Mouse (Mus musculus) layer of hippocampus, postnatal 25 days (tissue): Measurements from ENCODE around the gene Nadk. TPM values are rescaled to one million over a fixed set of nuclear protein-coding genes. Genes with fewer than 3 reads are reported as not detected.

Experiments used
- DNase-seq, 2 experiments: peaks; one replicate each; pipeline ENCODE4 v3.0.0; 2022; ENCODE audit warnings: mixed read lengths in 2 of 2, low spot score in 1 of 2; ENCODE audit errors: extremely low spot score in 1 of 2
- total RNA-seq, 2 experiments: library from RNA; stranded (reverse); gene quantifications; 2 replicates each; pipeline ENCODE4 v1.2.3; 2021

Nadk gene
- total RNA-seq, 2 experiments from 2014 or later = 67.1 to 68.5 TPM

DNA sequence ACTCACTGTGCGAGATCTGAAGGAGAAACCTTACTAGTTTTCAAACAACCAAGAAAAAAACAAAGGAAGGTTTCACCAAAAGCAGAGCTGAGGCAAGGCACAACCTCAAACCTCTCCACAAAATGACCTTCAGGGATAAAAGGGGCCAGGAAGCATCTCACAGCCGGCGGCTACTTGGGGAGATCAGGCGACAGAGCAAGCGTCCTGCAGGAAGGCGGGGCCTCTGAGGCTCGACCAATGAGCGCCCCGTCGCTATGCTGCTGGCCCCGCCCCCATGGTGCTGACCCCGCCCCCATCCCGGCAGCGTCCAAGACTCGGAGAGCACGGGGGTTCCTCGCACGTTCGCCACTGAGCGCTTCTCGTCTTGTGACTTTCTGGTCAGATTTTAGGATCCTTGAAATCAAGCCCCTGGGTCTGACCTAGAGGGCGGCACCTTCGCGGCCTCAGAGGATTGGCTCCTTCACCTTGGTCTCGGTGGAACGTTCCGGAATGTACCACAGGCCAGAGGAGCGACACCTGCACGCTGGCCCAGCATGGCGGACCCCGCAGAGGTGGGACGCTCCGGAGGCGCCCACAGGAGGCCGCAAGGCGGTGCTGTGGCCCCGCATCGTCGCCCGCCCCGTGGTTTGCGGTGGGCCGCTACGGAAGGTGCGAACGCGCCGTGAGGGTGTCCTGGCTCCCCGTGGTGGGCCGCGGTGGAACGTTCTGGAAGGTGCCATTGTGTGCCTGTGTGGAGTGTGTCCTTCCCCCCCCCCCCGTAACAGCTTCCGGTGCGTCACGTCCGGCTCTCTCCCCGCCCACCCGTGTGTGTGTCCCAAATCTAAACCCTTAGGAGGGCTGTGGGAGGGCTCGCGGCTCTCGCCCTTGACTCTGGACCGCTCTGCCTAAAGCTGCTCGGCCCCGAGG lies 39.2 kb downstream of the Nadk start, which contains the start of gene Slc35e2:
Slc35e2 (plus strand) TSS at position 326 of the 906 bp plus-strand sequence.
- DNase-seq = peak; percentile 83 to 99

DNA sequence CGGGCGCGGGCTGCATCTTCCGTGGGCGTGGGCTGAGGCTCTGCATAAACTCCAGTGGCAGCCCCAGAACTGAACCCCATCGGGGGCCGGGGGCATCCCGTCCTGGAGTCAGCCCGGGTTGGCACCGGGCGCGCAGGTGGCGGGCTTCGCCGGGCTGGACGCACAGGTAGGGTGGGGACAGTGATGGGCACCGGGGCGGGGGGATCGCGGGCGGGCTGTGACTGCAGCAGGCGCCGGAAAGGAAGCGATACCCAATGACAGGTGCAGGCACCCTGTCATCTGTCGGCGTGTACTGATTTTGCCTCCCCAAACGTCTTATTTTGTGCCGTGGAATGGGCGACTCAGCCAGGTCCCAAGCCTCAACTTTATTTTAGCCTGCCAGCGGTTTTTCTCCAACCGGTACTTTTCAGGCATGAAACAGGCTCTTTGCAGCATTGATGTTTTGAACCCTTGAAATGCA lies 39.8 kb downstream of the Nadk start:
- DNase-seq = no peak

DNA sequence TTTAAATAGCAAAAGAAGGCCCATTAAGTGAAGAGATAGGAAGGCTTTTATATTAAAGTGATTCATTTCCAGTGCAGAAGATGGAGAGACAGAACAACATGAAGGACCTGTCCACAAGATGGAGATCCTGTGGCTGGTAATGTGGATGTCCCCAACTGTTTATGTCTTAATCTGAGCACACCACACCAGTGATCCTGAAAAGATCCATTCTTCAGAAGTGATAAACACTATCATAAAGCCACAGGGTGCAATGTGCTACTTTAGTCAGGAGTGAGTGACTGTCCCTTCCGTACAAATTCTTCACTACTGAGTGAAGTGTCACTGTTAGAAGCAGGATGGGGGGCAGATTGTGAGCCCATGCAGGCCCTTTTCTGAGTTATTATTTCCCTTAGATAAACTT lies 40.6 kb downstream of the Nadk start:
- DNase-seq = no peak

DNA sequence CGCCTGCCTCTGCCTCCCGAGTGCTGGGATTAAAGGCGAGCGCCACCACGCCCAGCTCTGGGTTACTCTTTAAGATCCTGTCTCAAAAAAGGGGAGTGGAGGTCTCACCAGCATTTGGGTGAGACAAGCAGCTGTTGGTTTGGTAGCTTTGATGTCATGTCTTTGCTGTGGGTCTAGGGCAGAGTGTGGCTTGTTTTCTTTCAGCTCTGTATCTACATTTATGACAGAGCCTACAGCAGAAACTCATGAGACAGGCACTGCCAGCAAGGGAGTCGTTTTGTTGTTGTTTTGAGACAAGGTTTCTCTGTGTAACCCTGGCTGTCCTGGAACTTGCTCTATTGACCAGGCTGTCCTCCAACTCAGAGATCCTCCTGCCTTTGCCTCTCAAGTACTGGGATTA lies 41.6 kb downstream of the Nadk start:
- no peak for DNase-seq

DNA sequence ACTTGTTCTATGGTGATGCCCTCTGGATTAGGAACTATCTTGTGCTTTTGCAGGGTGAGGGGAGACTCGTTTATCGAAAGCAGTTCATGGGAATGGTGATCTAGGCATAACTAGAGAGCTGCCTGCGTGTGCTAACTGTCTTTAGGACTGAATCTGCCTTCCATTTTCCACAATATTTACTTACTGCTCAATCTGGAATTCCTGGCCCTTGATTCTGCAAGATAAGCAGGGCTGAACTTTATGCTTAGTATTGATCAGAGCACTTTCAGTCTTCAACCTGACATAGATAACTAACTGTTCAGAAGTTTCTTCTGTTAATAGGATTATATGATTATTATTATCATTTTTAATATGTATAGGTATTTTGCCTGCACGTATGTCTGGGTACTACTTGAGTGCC lies 43.0 kb downstream of the Nadk start:
- DNase-seq = no peak

DNA sequence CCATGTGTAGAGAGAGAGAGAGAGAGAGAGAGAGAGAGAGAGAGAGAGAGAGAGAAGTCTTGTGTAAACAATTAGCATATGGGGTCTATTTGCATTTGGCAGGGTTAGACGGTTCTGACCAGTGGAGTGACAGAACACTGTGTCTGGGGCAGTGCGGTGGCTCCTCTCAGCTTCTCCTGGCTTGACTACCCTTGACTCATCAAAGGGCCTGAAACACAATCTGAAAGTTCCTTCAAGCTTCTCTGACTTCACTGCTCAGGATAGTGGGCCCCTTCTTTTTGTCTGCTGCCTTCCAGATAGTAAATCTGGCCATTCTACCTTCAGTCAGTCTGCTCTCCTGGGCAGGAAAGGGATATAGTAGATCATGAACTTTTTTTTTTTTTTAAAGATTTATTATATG lies 44.6 kb downstream of the Nadk start:
- DNase-seq = no peak

DNA sequence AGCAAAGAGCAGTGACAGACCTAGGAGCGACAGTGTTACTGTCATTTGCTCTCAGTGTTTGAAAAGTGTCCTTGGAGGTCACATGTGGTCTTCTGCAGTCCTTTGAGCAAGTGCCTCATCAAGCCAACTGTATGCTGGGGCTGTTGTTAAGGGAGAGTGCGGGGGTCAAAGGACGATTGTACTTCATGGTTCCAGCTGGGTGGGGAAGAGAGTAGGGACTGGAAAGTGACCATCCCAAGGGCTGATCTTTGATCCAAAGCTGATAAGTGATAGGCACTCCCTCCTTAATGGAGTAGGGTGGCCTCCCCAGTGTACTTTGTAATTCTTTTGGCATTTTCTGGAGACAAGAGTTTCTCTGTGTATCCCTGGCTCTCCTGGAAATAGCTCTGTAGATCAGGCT lies 49.7 kb downstream of the Nadk start:
- DNase-seq = no peak

DNA sequence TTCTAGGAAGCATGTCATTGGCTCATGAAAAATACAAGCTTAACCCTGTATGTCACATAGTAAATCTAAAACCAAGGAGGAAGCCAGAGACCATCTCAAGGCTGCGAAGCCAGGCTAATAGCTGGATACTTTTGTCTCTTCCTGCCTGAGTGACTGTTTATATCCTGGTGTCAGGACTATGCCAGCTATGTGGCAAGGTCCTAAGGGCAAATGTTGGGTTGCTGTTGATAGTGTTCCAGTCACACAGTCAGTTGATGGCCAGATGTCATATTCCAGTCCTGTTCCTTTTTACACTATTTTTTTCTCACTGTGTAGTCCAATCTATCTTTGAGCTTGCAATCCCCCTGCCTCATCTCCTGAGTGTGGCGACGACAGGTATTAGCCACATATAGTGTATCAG lies 51.1 kb downstream of the Nadk start:
- DNase-seq = no peak

DNA sequence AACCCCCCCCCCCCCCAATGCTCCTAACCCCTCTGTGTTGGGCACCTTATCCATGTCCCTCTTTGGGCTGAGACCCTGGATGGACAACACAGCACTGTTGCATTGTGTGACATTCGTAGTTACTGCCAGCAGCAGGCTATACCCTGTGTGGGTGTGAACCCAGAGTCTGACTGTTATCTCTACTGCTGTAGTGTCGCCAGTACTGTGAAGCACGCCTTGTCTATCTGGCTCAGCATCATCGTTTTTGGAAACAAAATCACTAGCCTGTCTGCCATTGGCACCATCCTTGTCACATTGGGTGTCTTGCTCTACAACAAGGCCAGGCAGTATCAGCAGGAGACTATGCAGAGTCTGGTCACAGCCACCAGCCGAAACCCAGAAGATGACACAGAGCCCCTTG lies 56.1 kb downstream of the Nadk start:
- DNase-seq = no peak

DNA sequence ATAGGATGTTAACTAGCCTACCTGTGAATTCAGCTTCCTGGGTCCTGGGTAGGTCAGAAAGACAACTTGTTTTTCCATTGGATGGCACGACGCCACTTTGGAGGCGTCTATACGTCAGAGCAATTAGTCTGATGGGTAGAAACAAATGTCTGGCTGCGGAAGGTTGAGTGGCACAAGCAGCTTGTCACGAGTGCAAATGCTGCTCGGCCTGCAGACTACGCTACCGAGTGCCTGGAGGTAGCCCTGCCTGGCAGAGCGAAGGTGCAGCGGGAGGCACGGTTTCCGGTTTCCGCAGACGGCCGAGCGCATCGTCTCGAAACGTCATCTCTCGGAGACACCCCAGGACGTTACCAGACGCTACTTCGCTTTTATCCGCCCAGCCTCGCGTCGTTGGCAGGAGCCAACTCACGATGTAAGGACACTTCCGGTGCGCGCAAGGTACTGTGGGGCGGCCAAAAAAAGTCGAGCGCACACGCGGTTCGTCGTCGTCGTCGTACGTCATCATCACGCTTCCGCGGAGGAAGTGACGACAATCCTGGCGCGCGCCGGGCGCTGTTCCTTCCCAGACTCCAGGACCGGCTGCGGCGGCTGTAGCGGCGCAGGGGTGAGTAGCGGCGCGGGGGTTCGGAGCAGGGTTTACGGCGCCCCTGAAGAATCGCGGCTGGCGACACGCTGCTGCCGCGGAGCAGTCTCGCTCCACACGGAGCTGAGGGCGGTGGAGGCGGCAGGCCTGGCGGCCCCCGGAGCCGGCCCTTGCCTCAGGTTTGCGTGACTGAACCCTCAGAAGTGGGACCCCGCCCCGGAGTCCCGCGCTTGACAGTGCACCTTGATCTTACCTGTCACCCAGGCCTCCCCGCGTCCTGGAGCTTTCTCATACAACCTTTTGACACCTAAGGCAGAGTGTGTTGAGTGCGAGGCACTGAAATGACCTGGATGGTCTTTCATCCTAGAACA lies 62.4 kb downstream of the Nadk start, which contains the start of gene Cdk11b:
Cdk11b (plus strand) TSS at position 517 of the 954 bp plus-strand sequence.
- DNase-seq = peak; percentile 93 to 95

DNA sequence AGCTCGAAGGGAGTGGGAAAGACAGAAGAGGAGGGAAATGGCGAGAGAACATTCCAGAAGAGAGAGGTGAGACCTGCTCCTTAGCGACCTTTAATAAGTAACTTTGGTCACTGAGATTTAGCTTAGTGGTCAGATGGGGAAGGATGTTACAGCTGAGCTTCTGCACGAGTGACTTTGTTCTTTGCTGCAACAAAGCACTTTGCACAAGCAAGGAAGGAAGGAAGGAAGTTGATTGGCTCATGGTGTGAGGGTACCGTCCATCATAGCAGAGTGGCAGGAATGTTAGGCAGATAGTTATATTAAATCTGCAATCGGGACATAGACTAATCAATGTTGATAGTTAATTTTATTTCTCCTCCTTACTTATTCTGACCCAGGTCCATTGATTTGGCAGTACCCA lies 68.1 kb downstream of the Nadk start:
- DNase-seq = no peak

DNA sequence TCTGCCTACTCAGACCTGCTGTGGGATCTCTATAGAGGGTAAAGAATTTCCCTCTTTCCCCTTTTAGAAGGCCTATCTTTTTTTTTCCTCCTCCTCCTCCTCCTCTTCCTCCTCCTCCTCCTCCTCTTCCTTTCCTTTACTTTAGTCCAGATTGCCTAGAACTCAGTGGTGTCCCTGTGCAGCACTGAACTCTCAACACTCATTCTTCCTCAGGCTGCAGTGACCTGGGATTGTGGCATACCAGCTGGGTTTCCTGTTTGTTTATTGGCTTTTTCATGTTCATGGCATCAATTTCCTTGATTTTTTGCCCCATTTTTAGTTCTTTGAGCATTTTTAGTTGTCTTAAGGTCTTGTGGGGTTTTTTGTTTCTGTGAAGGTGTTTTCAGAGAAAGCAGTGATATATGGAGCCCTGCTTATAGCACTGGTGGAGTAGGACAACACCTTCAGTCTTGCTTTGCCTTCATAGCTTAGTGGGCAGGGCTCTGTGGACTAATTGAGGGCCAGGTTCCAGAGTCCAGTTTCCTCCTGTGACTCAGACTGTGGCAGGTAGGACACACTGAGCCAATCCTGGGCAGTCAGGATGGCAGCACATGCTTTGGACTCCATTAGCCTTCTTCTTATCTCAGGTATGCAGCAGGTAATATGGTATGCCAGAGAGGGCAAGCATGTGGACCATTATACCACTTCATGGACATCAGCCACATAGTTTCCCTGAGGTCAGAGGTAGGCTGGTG lies 73.8 kb downstream of the Nadk start:
- DNase-seq = no peak

Other genes with a start within 250 kb of the Nadk start
- 100 to 1,000 TPM; 161 to 170 TPM for gene Prkcz, start 201.0 kb upstream of the Nadk start, total RNA-seq
- 10 to 100 TPM; 19.7 to 22.2 TPM for gene Gabrd, start 164.3 kb upstream of the Nadk start, total RNA-seq
- 10 to 100 TPM in 1 of 2 experiments, 1 to 10 TPM in 1; 9.2 to 11.4 TPM for gene Cfap74, start 153.2 kb upstream of the Nadk start, total RNA-seq
- gene Tmem52, start 93.3 kb upstream of the Nadk start, total RNA-seq = 1 to 10 TPM; 3.0 to 5.6 TPM
- gene Gnb1, start 71.0 kb upstream of the Nadk start, total RNA-seq = 100 to 1,000 TPM; 763 to 780 TPM
- 10 to 100 TPM; 41.5 to 42.5 TPM for gene Slc35e2, start 39.0 kb downstream of the Nadk start, total RNA-seq
- gene Cdk11b, start 62.5 kb downstream of the Nadk start, total RNA-seq = 10 to 100 TPM; 41.1 to 47.3 TPM
- not detected for gene Gm10563, start 83.0 kb downstream of the Nadk start, total RNA-seq
- 1 to 10 TPM; 2.7 to 3.0 TPM for gene Mmp23, start 91.0 kb downstream of the Nadk start, total RNA-seq
- 100 to 1,000 TPM in 1 of 2 experiments, 10 to 100 TPM in 1; 96.6 to 109 TPM for gene Mib2, start 106.8 kb downstream of the Nadk start, total RNA-seq
- 10 to 100 TPM; 23.9 to 27.5 TPM for gene Fndc10, start 132.0 kb downstream of the Nadk start, total RNA-seq
- gene Ssu72, start 142.4 kb downstream of the Nadk start, total RNA-seq = 10 to 100 TPM; 78.8 to 84.0 TPM
- gene Tmem240, start 172.4 kb downstream of the Nadk start, total RNA-seq = 10 to 100 TPM; 38.0 to 39.7 TPM
- gene Atad3a, start 198.7 kb downstream of the Nadk start, total RNA-seq = 10 to 100 TPM; 47.5 to 56.3 TPM
- gene Vwa1, start 212.3 kb downstream of the Nadk start, total RNA-seq = 10 to 100 TPM in 1 of 2 experiments, 1 to 10 TPM in 1; 9.7 to 10.3 TPM
- 10 to 100 TPM; 31.3 to 33.9 TPM for gene Tmem88b, start 223.5 kb downstream of the Nadk start, total RNA-seq
- gene Ankrd65, start 228.1 kb downstream of the Nadk start, total RNA-seq = not detected
- gene Mrpl20, start 240.5 kb downstream of the Nadk start, total RNA-seq = 10 to 100 TPM; 82.3 to 93.0 TPM